Mouse (Mus musculus): ENCODE measurements at regions not wholly inside any gene's neighbourhood (a gene's known extent, or its start where the extent isn't known, plus 50 kb on each side); places are given as distances from the start of the nearest gene placed in this dataset.
A peak's percentile ranks its signal among the peaks of the same experiment; 100 is the strongest.

DNA sequence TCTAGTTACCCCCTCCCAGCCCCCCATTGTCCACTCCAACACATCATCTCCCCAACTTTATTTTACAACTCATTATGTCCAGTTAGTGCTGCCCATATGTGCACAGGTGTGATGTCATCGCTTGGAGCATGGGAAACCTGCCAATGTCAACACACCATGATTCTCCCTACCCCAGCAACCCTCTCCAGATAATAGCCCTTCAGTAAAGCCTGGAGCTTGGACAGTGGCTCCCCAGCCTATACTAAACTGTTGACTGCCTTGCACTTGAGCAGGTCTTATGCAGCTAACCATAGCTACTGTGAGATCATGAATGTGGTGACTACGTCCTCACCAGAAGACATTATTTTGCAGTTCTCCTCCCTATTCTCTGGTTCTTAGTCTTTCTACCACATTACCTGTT lies 570.5 kb upstream of the Adamts9 start:
- DNase-seq (ENCODE audit: low spot score in 2 of 2) = no peak
- intact Hi-C loops (cut with DNase I) = no loop called here

DNA sequence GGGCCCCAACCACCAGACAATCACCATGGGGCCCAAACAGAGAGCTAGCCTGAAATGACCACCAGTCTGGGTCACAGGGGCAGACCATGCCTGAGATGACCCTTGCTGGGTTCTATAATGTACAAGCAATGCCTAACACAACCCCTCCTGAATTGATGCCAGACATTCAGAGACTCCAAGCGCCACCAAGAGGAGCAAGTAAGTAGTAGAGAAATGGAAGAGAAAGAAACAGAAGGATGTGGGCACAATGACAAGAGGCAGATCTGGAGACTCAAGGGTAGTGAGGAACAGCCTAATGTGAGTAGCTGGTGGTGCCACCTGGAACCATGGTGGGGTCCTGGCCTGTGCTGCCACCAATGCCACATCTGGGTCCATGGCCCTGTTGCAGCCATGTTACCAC lies 566.6 kb upstream of the Adamts9 start:
- no peak for DNase-seq (ENCODE audit: low spot score in 2 of 2)
- intact Hi-C loops (cut with DNase I) = no loop called here

DNA sequence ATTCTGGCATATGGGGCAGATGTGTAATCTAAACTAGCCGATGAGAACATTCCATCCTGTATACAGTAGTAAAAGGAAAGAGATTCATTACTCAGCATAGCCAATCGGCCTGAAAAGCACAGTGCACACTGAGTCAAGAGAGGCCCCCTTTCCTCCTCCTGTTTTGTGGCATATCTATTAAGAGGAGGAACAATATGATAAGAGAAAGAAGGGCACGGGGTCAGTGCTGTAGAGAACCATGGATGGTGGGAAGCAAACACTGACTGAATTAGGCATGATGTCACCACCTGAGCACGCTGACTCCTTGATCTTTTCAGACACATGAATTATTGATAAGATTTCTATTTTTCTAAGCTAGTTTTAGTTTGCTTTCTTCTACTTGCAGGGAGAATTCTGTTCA lies 554.5 kb upstream of the Adamts9 start:
- intact Hi-C loops (cut with DNase I) = no loop called here
- no peak for DNase-seq (ENCODE audit: low spot score in 2 of 2)

DNA sequence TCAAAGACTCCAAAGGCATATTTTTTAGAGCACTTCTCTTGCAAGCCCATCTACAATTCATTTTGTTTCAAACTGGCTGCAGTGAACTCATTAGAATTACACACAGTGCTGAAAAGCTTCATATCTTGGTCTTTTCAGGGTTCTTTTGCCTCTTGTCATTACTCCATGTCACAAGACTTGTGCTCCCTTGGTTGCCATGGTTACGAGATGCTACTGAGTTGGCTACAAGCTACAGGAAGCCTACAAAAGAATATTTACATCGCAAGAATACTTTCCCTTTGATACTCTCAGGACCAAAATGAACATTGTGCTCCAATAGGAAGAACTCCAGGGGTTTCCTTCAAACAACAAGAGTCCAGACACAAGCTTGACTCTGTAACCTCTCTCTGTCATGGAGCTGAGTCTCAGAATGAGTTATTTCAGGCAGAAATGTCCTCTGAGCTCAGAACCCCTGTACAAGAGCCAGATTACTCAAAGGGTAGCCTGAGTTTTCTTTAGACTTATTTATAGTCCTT lies 545.2 kb upstream of the Adamts9 start:
- DNase-seq (ENCODE audit: low spot score in 2 of 2) = no peak
- intact Hi-C loops (cut with DNase I) = no loop called here

DNA sequence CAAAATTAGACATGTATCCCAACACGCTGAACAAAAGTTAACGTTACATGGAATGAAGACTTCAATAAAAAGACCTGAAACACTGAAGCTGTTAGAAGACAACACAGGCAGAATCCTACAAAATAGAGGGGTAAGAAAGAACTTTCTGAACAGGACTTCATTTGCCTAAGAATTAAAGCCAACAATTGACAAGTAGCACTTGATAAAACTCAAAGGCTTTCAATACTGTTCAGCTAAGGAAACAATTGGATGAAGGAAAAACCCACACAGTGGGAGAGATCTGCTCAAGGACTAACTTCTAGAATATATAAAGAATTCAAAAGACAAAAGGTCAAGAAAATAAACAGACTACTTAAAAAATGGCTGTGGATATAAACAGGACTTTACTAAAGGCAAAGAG lies 535.2 kb upstream of the Adamts9 start:
- no peak for DNase-seq (ENCODE audit: low spot score in 2 of 2)
- intact Hi-C loops (cut with DNase I) = no loop called here

DNA sequence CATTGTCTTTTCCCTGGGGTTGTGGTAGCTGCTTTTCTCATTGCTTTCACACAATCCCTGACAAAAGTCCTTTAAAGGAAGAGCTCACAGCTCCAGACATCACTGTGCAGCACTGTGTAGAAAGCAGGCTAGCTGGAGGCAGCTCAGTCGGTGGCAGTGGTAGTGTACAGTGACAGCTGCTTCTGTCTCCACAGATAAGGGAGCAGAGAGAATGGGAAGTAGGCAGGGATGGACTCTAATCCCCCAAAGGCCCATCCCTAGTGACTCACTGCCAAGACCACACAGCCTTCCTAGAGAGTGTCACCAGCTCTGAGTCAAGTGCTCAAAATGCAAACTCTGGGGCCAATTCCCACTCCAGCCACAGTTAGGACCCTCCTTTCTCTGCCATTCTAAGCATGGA lies 531.7 kb upstream of the Adamts9 start:
- no peak for DNase-seq (ENCODE audit: low spot score in 2 of 2)
- intact Hi-C loops (cut with DNase I) = no loop called here

DNA sequence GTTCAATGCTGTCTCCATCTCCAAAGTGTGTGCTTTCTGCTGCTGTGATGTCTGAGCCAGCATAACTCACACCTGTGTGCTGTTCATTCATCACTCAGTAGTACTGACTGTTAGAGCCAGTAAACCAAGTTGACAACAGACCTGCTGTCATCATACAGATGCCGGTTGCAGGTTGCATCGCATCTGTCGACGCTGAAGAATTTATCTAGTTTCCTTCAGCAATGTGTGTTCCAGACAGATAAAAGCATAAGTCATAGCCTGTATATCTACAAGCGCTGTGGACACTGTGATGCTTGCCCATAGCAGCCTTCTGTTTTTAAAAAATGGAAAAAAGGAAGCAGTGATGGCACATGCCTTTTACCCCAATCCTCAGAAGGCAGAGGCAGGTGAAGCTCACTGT lies 524.6 kb upstream of the Adamts9 start:
- no peak for DNase-seq (ENCODE audit: low spot score in 2 of 2)
- intact Hi-C loops (cut with DNase I) = no loop called here

DNA sequence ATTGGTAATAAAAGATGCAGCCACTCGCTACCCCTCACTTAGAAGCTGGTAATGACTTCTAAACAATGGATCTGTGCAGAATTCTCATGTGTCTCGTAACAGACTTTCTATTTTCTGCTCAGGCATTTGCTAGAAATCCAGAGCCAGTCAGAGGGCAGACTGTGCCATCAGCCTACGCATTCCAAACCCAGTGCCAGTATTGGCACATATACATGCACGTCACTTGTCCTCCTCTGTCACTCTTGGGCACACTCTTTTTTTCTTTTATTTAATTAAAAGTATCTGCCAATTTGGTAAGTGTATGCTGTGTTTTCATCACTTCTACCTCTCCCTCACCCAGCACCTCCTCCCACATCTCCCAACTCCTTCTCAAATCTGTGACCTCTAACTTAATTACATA lies 519.6 kb upstream of the Adamts9 start:
- intact Hi-C loops (cut with DNase I) = no loop called here
- DNase-seq (ENCODE audit: low spot score in 2 of 2) = no peak

DNA sequence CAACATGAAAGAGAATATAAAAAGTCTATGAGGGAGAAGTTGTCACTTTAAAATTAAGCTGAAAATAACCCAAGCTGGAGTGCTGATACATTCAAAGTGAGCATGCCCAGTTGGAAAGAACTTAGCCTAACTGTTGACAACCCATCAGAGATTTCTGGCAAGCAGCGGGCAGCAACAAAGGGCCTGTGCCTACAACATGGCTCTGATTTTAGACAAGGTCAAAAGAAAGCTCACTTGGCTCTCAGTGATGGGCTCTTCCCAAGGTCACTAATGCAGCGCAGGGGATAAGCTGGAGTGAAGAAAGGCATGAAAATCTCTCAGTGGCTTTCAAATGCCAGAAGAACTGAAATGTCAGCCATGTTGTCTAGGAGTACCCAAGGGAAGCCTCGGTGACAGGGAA lies 518.1 kb upstream of the Adamts9 start:
- intact Hi-C loops (cut with DNase I) = no loop called here

DNA sequence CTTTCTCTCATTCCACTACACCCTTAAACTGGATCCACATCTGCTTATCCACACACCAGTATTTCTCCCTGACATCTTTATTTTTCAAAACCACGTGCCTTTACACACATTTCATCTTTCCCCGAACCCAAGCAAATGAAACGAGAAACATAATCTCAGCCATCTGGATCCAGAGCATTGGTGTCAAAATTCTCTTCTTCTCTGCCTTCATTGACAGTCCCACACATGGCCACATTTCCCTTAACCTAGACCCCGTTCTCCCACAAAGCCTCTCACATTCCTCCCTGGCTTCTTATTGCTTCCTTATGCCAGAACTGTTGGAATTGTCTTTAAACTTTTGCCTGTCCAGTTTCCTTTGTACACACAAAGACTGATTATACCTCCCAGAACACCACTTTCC lies 514.3 kb upstream of the Adamts9 start:
- intact Hi-C loops (cut with DNase I) = no loop called here
- no peak for DNase-seq (ENCODE audit: low spot score in 2 of 2)

More for the DNA sequence above, 518.1 kb upstream of the Adamts9 start:
- no peak for DNase-seq (ENCODE audit: low spot score in 2 of 2)

DNA sequence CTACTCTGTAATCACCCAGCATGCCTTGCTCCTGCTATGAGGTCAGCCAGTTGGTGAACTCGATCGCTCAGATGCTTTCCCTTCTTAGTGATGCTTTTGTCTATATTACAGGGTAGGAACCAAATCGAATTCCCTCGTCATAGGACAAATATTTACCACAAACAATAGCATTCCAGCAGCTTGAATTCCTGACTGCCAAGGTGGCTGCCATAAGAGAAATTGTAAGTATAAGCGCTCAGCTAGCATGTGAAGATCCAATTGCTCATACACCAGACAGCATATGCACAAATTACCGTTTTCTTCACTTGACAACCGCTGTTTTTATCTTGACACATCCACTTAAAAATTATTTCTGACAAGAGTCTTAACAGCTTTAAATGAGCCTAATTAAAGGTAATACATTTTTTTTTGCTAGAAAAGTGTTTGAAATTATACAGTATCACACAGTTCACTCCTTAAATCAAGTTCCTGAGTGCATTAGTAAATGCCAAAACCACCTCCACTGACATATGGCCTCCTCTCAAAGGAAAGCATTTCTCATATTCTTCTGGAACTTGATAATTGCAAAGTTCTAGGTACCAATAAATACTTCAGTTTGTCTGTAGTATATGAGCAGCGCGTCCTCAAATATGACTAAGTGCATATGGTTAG lies 513.2 kb upstream of the Adamts9 start:
- intact Hi-C loops (cut with DNase I) = no loop called here
- no peak for DNase-seq (ENCODE audit: low spot score in 2 of 2)

DNA sequence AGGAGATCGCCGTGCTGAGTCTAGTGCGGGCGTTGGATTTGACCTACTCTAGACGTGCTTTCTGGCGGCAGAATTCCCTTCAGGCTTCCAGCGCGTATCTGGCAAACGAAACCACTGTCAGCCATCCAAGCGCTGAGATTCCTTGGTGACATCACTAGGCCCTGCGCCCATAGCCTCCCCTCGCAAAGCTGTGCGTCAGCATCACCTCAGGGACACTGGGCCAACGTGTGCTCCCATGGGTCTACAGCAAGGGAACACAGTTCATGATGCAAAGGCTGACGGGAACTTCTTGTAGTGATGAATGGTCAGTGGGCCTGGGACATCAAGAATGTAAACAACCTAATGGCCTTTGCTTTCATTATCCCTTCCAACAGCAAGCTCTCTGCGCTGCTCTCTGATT lies 502.3 kb upstream of the Adamts9 start:
- intact Hi-C loops (cut with DNase I) = loop anchor here (2.0 to 10.0 kb wide), 2 partner anchors 501 to 659 kb away; partner anchors contain the start of gene Adamts9

DNA sequence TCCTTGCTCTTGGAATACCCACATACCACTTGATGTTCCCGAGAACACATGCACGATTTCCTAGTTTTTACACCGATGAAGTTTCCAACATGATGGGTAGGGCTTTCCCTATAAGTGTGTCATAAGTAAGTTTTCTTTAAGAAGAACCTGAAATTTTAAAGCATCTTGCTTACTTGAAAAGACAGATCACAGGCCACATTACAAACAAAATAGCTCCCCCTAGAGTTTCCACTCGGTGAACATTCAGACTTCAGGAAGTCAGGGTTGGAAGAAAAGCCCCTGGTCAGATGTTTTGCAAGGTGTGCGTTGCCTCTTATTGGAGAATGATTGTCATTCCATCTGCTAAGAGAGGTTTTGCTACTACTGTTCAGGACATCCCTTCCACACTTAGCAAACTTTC lies 501.8 kb upstream of the Adamts9 start:
- DNase-seq (ENCODE audit: low spot score in 2 of 2) = no peak
- intact Hi-C loops (cut with DNase I) = loop anchor here (2.0 to 10.0 kb wide), 2 partner anchors 500 to 658 kb away; partner anchors contain the start of gene Adamts9

More for the DNA sequence above, 502.3 kb upstream of the Adamts9 start:
- no peak for DNase-seq (ENCODE audit: low spot score in 2 of 2)

DNA sequence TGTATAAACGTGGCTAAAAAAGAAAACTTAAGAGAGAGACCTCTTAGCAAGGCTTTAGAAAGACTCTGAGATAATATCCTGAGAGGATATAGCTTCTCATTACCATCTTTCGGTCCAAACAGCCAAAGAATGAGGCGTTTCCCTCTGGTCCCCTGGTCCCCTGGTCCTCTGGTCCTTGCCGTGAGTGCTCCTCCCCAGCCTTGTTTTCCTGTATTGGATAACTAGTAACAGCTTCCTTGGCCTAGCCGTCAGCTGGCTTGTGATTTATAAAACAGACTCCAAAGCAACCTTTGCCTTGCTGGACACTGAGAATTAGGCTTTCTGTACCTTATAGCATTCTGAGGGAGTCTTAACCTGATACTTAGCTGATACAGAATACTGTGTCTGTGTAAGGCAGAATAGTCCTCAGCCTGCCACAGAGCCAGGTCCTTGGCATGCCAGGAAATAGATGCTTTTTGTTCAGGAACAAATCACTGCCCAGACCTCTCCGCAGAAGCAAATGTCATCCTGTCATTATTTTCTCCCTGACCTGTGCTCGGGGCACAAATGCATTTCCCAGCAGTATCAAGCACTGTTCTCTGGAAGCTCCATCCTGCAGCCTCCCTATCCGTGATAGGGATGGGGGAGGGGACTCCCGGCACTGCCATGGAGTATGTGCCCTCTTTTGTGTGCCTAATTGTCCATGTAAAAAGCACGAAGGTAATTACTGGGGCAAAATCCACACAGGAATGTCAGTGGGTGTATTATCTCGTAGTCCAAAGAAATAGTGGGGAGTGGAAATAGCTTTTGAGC lies 500.7 kb upstream of the Adamts9 start:
- intact Hi-C loops (cut with DNase I) = loop anchor here (2.0 to 10.0 kb wide), 2 partner anchors 499 to 657 kb away; partner anchors contain the start of gene Adamts9
- DNase-seq (ENCODE audit: low spot score in 2 of 2) = no peak

DNA sequence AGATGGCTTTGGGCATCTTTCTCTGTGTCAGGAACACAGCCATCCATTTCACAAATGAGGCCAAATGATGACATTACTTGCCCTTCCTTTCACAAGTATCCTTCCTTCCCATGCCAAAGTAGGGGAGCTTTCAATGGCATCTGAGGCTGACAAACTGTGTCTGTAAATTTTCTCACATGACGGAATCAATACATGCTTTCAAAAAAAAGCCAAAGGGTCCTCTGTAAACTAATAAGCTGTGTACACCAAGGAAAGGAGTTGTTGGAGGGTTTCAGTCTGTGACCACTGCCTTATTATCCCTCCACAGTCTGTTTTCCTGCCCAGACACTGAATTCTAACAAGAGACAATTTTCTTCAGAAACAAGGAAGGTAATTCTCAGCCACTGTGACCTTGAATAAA lies 490.2 kb upstream of the Adamts9 start:
- no peak for DNase-seq (ENCODE audit: low spot score in 2 of 2)
- intact Hi-C loops (cut with DNase I) = no loop called here

DNA sequence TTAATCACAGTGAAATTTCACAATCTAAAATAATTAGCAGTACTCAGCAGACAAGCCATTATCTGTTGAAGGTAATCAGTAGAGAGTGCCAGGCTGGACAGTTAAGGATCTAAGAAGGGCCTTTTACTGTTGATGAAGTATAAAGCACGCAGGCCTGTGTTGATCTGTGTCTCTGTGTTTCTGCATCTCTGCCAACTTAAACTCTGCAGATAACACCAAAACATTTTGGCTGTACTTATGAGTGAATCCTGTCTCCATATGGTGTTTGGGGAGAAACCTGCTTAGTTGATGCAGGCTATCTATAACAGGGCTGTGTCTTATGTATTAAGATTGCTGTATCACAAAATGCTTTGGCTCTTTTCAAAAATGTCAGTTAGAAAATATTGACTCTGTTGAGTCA lies 482.8 kb upstream of the Adamts9 start:
- intact Hi-C loops (cut with DNase I) = no loop called here
- peak in 1 of 2 experiments; percentile 6 for DNase-seq (ENCODE audit: low spot score in 2 of 2)

DNA sequence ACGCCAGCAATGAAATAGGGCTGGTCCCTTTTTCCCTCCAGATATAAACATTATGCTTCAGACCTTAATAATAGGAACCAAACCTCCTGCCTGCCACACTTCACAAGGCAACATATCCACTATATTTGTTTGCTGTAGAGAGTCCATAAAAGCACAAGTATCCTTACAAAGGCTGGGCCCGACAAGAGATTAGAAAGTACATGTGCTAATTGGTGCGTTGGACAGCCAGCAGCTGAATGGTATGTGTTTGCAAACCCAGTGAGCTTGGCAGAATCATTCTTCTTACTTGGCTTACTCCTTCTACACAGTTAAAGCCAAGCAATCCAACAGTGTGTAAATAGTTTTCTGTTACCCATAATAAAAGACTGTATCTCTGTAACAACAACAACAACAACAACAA lies 479.6 kb upstream of the Adamts9 start:
- intact Hi-C loops (cut with DNase I) = no loop called here
- no peak for DNase-seq (ENCODE audit: low spot score in 2 of 2)

DNA sequence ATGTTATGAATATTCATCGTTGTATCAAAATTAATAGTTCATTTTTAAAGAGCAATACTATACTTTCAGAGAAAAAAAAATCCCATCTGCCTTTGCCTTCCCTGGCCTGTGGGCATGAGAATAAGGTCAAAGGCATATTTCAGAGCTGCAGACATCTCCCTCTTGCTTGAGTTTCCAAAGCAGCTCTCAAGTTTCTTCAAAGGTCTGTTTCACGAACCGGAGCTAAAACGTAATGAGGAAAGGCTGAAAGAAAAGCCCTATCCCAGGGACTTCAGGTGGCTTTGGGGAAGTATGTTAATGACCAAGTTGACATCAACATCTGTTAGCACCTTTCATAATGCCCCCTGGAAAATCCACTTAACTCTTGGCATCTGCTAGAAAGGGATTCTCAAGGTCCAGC lies 479.0 kb upstream of the Adamts9 start:
- intact Hi-C loops (cut with DNase I) = no loop called here
- no peak for DNase-seq (ENCODE audit: low spot score in 2 of 2)

DNA sequence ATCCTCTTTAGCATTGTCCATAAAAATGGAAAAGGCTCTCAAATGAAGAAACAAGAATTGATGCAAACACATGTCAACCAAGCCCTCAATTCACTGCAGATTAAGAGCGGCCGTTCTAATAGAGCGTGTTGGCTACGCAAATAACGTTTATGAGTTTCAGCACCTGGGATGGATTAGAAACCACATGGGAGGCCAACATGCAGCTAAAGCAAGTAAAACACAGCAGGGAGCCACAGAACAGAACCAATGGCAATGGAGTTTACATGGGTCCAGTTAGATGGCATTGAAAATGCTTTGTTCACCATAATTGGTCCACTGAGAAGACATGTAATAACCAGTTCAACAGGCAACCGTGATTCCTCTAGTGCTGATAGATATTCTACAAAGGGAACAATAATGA lies 474.3 kb upstream of the Adamts9 start:
- intact Hi-C loops (cut with DNase I) = no loop called here

DNA sequence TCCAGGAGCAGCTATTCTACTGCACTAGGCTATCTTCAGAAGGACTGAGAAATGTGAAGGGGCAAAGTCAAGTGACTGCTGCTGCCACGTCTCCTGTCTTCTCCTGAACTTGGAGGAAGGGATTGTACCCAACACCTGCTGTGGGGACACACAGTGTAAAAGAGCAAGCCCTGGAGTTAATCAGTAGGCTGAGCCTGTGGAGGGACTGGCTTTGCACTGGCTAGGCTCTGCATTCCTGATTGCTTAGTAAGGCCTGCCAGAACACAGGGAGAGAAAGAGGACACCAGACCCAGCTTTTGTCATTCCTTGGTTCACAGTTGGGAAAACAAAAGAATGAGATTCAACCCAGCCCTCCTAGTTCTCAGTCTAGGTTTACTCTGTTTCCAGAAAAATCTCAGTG lies 472.7 kb upstream of the Adamts9 start:
- no peak for DNase-seq (ENCODE audit: low spot score in 2 of 2)
- intact Hi-C loops (cut with DNase I) = no loop called here

More for the DNA sequence above, 474.3 kb upstream of the Adamts9 start:
- DNase-seq (ENCODE audit: low spot score in 2 of 2) = no peak

DNA sequence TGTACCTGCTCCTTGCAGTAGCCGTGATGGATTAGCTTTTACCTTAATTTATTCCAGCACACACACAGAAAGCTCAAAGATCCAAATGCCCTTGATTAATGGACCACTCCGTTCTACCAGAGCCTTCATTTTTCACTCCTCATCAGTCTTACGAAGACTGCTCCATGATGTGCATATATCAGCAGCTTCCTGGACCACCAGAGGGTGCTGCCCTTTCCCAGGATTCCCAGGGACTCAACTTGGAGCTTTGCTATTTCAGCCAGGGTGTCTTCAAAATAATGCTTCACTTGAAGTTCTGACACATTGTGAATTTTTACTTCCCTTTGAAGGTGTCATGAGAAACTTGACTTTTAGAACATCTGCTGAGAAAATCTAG lies 467.8 kb upstream of the Adamts9 start:
- DNase-seq (ENCODE audit: low spot score in 2 of 2) = no peak
- intact Hi-C loops (cut with DNase I) = no loop called here

Measured in left cerebral cortex, postnatal 36 days (tissue).